Mouse (Mus musculus) liver, embryonic 14.5 days (tissue): Measurements from ENCODE around the gene Olfr469. TPM values are rescaled to one million over a fixed set of nuclear protein-coding genes. Genes with fewer than 3 reads are reported as not detected.

ENCODE experiments used
- ATAC-seq: fragments of 200-750 bp; cut with Nextera tagmentation; 2 replicates; pipeline ENCODE4 v1.8.0; 2017; ENCODE audit warnings: moderate number of reproducible peaks, mild to moderate bottlenecking, moderate library complexity; ENCODE audit not compliant: insufficient read depth
- DNase-seq, 3 experiments: peaks; one replicate each; pipeline ENCODE4 v3.0.0-alpha.2; 2012 to 2013; ENCODE audit warnings: low read depth in 3 of 3, low spot score in 3 of 3
- H3K27ac ChIP-seq: fragments of 300-500 bp; sonication (generic); 2 replicates; pipeline ENCODE4 v1.5.1; 2014; ENCODE audit warnings: moderate library complexity, mild to moderate bottlenecking, control low read depth, inconsistent platforms
- H3K27me3 ChIP-seq: fragments of 300-500 bp; sonication (generic); 2 replicates; pipeline ENCODE4 v1.6.1; 2014; ENCODE audit warnings: mild to moderate bottlenecking, low read length, moderate library complexity; ENCODE audit not compliant: control insufficient read depth, insufficient read depth
- H3K36me3 ChIP-seq: fragments of 300-500 bp; sonication (generic); replicated peaks from 2 replicates; pipeline ENCODE4 v1.6.1; 2014; ENCODE audit warnings: low read depth; ENCODE audit not compliant: control insufficient read depth, insufficient read depth
- H3K4me1 ChIP-seq, 2 experiments: fragments of 200-500 bp in 1 of 2; fragments of 300-500 bp in 1 of 2; sonication (generic) in 1 of 2; replicated peaks; 2 replicates each; pipeline ENCODE4 v1.6.1; 2012 to 2014; ENCODE audit warnings: antibody characterized with exemption in 1 of 2, inconsistent platforms in 1 of 2, low read length in 1 of 2; ENCODE audit not compliant: control insufficient read depth in 2 of 2, insufficient read depth in 2 of 2
- H3K4me2 ChIP-seq: fragments of 300-500 bp; sonication (generic); 2 replicates; pipeline ENCODE4 v1.6.1; 2014; ENCODE audit warnings: low read depth, mild to moderate bottlenecking, control low read depth, moderate library complexity
- H3K4me3 ChIP-seq, 2 experiments: fragments of 200-500 bp in 1 of 2; fragments of 300-500 bp in 1 of 2; sonication (generic) in 1 of 2; 2 replicates each; pipeline ENCODE4 v1.5.1; 2012 to 2014; ENCODE audit warnings: low read depth in 2 of 2, low read length in 2 of 2, mild to moderate bottlenecking in 2 of 2, control low read depth in 1 of 2, inconsistent platforms in 1 of 2, moderate library complexity in 1 of 2; ENCODE audit not compliant: insufficient read depth in 1 of 2
- H3K9ac ChIP-seq: fragments of 300-500 bp; sonication (generic); replicated peaks from 2 replicates; pipeline ENCODE4 v1.6.1; 2014; ENCODE audit warnings: mild to moderate bottlenecking, control low read depth, moderate library complexity
- H3K9me3 ChIP-seq: fragments of 300-500 bp; sonication (generic); 2 replicates; pipeline ENCODE4 v1.6.1; 2016; ENCODE audit warnings: low read length, mixed read lengths; ENCODE audit not compliant: control insufficient read depth
- CTCF ChIP-seq: IDR thresholded peaks from 2 replicates; pipeline ENCODE4 v1.5.1; 2016; ENCODE audit warnings: antibody characterized with exemption, low read depth, control low read depth
- EP300 ChIP-seq: IDR thresholded peaks from 2 replicates; pipeline ENCODE4 v1.6.1; 2016; ENCODE audit warnings: antibody characterized with exemption, low read depth
- WGBS: fragments of 180-500 bp; shearing (Covaris S2); extraction: QIAGEN DNeasy Blood & Tissue Kit; methylation state at CpG from one replicate; pipeline ENCODE4 v1.1.7; 2014; ENCODE audit not compliant: insufficient replicate concordance; 5-methylcytosine and 5-hydroxymethylcytosine counted together
- polyA plus RNA-seq, 2 experiments: library from polyadenylated mRNA; depleted of rRNA in 1 of 2; stranded (reverse) in 1 of 2; unstranded in 1 of 2; fragments of >200 nt; fragmentation: Nextera tagmentation in 1 of 2; extraction: Ambion mirVana in 1 of 2; gene quantifications; 2 replicates each; pipeline versions ENCODE4 v1.2.1 to v1.2.3; 2012 to 2014

Gene Olfr469
- polyA plus RNA-seq, 2 experiments, result not detected

DNA sequence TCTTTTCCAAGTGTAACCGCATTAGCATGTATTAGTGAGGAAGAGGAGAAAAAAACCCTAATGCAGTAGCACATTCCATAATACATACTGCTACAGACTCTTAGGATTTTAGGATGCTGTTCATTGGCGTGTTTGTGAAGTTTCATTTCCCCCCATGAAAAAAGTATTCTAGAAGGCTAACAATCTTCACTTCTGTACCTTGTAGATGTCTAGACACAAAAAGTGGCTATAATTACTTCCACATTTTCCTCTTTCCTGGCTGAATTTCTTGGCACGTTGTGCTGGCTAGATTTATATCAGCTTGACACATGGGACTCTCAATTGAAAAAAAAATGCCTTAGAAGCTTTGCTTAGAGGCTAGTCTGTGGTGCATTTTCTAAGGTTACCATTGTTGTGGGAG, 23.2 kb downstream of the Olfr469 start:
- Histone ChIP-seq H3K9me3 (no peaks in the 10 kb centered on the region), H3K4me3 (no peak overlapping the region), H3K36me3 (no peaks in the 10 kb centered on the region), H3K4me1 (no peaks in the 10 kb centered on the region), H3K9ac (no peak overlapping the region), H3K27ac (no peak overlapping the region), H3K27me3 (no peaks in the 10 kb centered on the region), H3K4me2 (no peak overlapping the region)
- WGBS, result 46% methylated on average over 3 of the region's 3 CpGs
- DNase-seq (no peak), ATAC-seq (no peak)
- TF ChIP-seq CTCF (no peak), EP300 (no peak)

DNA sequence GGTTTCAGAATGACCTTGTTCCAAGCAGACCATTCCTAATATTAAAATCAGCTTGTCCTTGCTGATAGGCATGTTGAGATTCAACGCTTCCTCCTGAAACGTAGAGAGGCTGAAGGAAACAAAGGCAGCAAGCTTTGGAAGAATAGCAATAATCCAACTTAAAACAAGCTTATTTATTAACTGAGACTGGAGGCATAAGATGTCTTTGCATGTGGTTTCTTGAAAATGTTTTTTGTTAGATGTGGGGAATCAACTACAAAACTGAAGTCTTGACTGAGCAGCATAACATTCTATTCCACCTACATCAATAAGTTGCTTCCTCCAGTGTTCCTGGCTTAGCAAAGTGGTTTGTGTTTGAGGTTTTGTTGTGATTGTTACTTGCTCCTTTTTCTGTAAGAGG, 24.2 kb downstream of the Olfr469 start, which contains the start of gene Ovch2:
TSS of gene Ovch2 (minus strand) at position 101 of the 400 bp plus-strand sequence.
- DNase-seq (no peak), ATAC-seq (no peak)
- no peak within 1 kb of the TSS for H3K9ac ChIP-seq
- no peak within 1 kb of the TSS for H3K27ac ChIP-seq
- H3K4me1 ChIP-seq, result no peaks in the 10 kb centered on the region
- no peaks in the 10 kb centered on the region for H3K27me3 ChIP-seq
- H3K4me2 ChIP-seq, result no peak within 1 kb of the TSS
- TF ChIP-seq EP300 (no peak), CTCF (no peak)
- no peak within 1 kb of the TSS for H3K4me3 ChIP-seq
- no peaks in the 10 kb centered on the region for H3K9me3 ChIP-seq
- WGBS, result 66% methylated on average over 2 of the region's 2 CpGs
- H3K36me3 ChIP-seq, result no peaks in the 10 kb centered on the region

DNA sequence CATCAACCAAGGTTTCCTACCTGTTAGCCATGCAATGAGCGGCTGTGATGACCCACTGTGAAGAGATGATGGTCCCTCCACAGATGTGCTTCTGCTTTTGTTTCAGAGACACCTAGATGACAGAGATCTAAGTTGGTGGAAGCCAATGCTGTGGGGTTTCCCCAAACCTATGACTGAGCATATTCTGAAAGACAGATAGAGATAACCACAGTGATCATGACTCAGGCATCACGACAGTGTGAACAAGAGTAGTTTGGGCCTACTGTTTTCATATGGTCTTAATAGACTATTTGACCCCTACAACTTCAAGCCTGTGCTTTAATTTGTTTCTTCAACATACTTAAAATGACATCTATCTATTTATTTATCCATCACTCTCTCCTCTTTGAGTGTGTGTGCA, 28.8 kb downstream of the Olfr469 start:
- Histone ChIP-seq H3K4me2 (no peak overlapping the region), H3K27me3 (no peaks in the 10 kb centered on the region), H3K9ac (no peak overlapping the region), H3K36me3 (no peaks in the 10 kb centered on the region), H3K4me3 (no peak overlapping the region), H3K27ac (no peak overlapping the region), H3K4me1 (no peaks in the 10 kb centered on the region), H3K9me3 (no peaks in the 10 kb centered on the region)
- no peak for TF ChIP-seq CTCF
- no peak for TF ChIP-seq EP300
- no peak for DNase-seq
- WGBS, result 53% methylated on average over 2 of the region's 2 CpGs
- no peak for ATAC-seq

DNA sequence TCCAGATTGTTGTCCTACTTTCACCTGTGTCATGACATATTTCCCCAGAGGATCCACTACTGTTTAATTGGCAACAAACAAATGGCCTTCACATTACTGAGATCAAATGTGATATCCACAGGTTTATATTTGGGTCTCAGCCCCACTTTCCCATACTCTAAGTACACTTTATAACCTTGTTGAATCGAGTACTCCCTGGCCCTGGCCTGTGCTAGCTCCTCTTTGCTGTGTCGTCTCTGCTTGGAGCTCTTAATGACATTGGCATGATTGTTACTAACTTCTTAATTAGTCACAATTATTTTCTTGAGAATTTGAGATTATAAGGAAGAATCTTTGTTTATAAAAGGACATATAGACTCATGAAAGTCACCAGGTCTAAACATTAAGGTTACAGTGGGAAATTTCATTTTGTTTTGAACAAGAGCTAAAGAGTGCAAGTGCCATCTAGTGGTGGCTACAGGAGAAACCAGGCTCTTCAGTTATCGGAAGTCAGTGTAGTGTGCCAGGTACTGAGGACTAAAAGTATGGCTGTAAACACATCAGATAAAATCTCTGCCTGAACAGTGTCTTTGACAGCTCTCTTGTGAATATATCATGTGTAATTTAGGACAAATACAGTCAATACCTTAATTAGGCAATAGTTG, 37.2 kb downstream of the Olfr469 start:
- no peaks in the 10 kb centered on the region for H3K9me3 ChIP-seq
- no peak for DNase-seq

DNA sequence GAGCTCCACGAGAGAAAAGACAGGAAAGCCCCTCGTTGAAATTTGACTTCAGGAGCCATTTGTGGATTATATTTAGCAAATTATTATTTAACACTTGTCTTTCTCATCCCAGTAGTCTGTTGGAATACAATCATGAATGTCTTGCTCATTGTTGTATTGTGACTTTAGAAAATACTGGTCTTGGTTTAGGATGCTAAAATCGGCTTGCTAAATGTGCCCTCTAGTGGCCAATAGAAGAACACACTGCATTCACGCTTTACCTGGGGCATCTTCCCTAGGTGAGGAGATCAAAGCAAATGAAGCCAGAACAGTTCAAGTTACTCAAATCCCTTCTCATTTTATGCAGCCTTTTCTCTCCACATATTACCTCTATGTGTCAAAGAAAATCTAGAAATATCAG, 45.7 kb downstream of the Olfr469 start:
- Histone ChIP-seq H3K9ac (no peak overlapping the region), H3K4me1 (no peaks in the 10 kb centered on the region), H3K27ac (no peak overlapping the region), H3K36me3 (no peaks in the 10 kb centered on the region), H3K9me3 (no peaks in the 10 kb centered on the region), H3K4me3 (no peak overlapping the region), H3K4me2 (no peak overlapping the region), H3K27me3 (no peaks in the 10 kb centered on the region)
- no peak for TF ChIP-seq EP300
- TF ChIP-seq CTCF, result peak; percentile 62
- ATAC-seq (no peak), DNase-seq (no peak)
- WGBS, result 33% methylated on average over 4 of the region's 4 CpGs

More for the DNA sequence above, 37.2 kb downstream of the Olfr469 start:
- no peak for ATAC-seq
- Histone ChIP-seq H3K4me1 (no peaks in the 10 kb centered on the region), H3K27me3 (no peaks in the 10 kb centered on the region), H3K27ac (no peak overlapping the region), H3K4me3 (no peak overlapping the region), H3K36me3 (no peaks in the 10 kb centered on the region), H3K9ac (no peak overlapping the region), H3K4me2 (no peak overlapping the region)
- TF ChIP-seq EP300 (no peak), CTCF (peak; percentile 33; the same call in 1 of the 2 replicates)
- 33% methylated on average over 3 of the region's 3 CpGs for WGBS
